Mouse (Mus musculus) left cerebral cortex, postnatal 14 days (tissue): ENCODE measurements around the gene Pced1b. TPM values are rescaled to one million over a fixed set of nuclear protein-coding genes. Genes with fewer than 3 reads are reported as not detected.

Source experiments
- DNase-seq, 2 experiments: peaks; one replicate each; pipeline ENCODE4 v3.0.0; 2021 to 2022; ENCODE audit warnings: low spot score in 2 of 2, mixed read lengths in 1 of 2
- intact Hi-C: fragments of 180-260 bp; cut with DNase I; formaldehyde crosslinking; loops from one replicate; pipeline ENCODE4 v1.15.1; 2025
- total RNA-seq, 2 experiments: library from RNA; stranded (reverse); gene quantifications; 2 replicates each; pipeline ENCODE4 v1.2.3; 2021

Pced1b gene
- total RNA-seq, 2 experiments from 2014 or later = 5.9 to 6.1 TPM

GRCm38 (mm10) chr15:97412861-97413260, 166.0 kb downstream of the Pced1b start:
- intact Hi-C loops = loop anchor here (10.0 kb wide), 1 partner anchor 92 kb away; no protein-coding TSS in a partner anchor

GRCm38 (mm10) chr15:97414718-97415413, 168.0 kb downstream of the Pced1b start:
- peak; percentile 5 to 15 for DNase-seq
- intact Hi-C loops = loop anchor here (10.0 kb wide), 1 partner anchor 90 kb away; no protein-coding TSS in a partner anchor

More at GRCm38 (mm10) chr15:97412861-97413260, 166.0 kb downstream of the Pced1b start:
- DNase-seq = no peak

DNA sequence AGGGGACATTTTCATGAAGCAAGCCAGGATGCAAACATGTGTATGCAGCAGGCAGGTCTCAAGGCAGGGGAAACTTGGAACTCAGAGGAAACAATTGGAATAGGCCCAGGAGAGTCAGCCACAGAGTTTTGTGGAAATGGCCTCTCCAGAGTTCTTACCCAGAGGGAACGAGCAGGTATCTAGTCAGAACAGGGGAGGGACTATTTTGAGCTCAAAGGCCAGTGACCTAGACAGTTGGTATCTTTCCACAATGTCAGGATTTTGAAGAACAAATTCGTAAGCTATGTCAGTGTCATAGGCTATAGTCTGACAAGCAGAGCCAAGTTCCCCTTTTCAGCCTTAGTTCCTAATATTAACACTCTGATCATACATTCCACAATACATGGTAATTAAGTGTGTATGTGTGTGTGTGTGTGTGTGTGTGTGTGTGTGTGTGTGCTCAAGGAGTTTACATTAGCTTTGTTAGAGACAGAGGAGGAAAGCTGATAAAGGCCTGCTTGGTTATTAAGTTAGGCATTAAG, 168.6 kb downstream of the Pced1b start:
- intact Hi-C loops = loop anchor here (10.0 kb wide), 1 partner anchor 89 kb away; no protein-coding TSS in a partner anchor
- no peak for DNase-seq

DNA sequence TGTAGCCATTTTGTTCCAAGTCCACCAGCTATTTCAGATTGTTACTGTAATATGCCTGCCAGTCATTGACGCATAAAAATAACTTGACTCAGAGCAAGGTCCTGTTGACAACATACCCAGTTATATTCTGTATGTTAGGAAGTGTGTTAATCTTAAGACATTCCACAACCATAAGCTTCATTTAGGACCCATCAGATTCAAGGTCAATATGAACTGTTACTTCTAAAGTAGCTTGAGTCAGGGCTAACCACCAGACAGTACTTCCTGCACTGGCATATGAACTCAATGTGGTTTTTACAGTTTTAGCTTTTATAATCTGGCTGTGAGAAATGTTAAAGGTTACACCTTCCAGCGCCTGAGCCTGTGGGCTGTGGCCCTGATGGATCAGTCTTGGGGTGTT, 173.4 kb downstream of the Pced1b start:
- DNase-seq = no peak
- intact Hi-C loops = no loop called here

DNA sequence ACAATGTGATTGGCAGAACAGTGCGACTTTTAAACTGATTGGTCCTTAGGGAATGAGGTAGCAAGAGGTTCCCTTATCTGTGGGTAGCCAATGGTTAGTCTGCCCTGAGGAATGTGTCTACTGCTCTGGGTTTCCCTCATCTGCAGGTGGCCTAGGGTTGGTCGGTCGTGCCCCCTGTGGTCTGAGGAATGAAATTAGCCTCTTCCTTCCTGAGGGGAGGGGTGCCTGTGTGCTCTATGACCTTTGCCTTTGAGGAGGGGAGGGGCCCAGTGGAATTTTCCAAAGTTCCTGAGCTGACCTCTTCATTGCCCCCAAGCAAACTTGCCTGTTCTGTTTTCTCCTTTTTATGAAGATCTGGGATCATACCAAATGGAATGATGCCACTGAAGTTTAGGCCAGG, 174.6 kb downstream of the Pced1b start:
- no peak for DNase-seq
- intact Hi-C loops = no loop called here

GRCm38 (mm10) chr15:97422212-97422944, 175.5 kb downstream of the Pced1b start:
- intact Hi-C loops = no loop called here
- DNase-seq = peak in 1 of 2 experiments; percentile 9

- DNase-seq = no peak
- intact Hi-C loops = no loop called here
These were observed 177.5 kb downstream of the Pced1b start for GRCm38 (mm10) chr15:97424375-97424774.

DNA sequence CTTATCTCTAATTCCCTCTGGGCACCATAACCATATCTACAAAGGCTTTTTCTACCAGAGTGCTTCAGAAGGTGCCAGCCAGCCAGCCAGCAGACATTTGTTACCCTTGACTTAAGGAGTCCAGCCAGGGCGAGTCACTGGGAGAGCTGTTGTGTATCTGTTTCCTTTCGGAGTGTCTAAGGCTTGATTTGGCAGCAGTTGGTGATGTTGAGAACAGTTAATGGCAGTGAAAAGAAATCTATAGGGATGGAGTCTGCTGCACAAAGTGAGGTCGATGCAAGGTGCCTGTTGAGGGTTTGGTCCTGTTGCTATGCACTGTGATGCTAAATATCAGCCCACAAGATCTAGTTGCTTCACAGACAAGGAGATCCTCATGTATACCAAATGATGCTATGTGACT, 178.1 kb downstream of the Pced1b start:
- DNase-seq = no peak
- intact Hi-C loops = no loop called here

GRCm38 (mm10) chr15:97429201-97429900, 182.4 kb downstream of the Pced1b start:
- DNase-seq = no peak
- intact Hi-C loops = no loop called here

GRCm38 (mm10) chr15:97431533-97431932, 184.6 kb downstream of the Pced1b start:
- intact Hi-C loops = no loop called here
- no peak for DNase-seq

DNA sequence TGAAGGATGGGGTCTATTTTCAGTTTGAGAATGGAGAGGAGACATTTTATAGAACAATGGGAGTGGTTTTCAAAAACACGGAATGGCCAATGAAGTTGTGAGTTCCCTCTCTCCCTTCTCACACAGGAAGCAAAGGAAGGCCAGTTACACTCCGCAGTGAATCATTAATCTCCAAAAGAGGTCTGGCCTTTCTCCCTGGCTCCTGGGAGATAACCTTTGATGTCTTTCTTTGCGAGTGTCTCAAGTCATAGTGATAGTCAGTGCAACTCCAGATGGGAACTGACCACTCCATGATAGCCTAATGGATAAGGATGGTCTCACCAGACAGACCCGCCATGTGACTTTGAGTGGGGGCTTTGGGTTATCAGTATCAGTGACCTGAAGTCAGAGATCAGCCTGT, 185.3 kb downstream of the Pced1b start:
- intact Hi-C loops = no loop called here
- DNase-seq = no peak

Other genes starting within 250 kb of the Pced1b start
- 1 to 10 TPM; 1.3 to 1.5 TPM for gene Slc38a4, start 191.2 kb upstream of the Pced1b start, total RNA-seq
- gene Amigo2, start 180 bp downstream of the Pced1b start, total RNA-seq = 1 to 10 TPM; 5.9 to 6.8 TPM